Comparison of ENCODE assay signal across 10 mouse cellular contexts in the genomic region with DNA sequence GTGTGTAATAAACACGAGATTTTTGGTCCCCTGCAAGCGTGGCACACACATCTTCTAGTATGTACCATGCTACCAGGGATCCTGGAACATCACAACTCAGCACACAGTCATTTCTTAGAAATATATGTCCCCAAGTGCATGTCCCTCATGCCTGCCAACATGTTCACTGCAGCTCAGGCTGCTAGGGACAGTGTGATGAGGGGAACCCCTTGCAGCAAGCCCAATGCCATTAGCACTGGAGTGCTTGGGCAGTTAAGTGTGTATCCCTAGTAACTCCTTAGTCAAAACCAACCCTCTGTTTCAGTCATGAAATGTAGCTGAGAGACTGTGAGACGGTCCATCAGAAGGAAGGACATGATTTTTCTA.
DNase-seq lines count a peak whose midpoint lies in the region; ATAC-seq and TF ChIP-seq lines count a peak whose summit lies in the region.
"Had no signal": no experiment of that assay in that cellular context is flagged by ENCODE, and none has a peak within 500 bp of the region (broad histone marks: within the 10 kb centered on the region; RNA-seq: fewer than 3 reads in every experiment).

No protein-coding gene starts in this region.

- no peak for TF ChIP-seq POLR2A in limb, embryonic 14.5 days (IDR thresholded peaks at IDR 0.05; ENCODE audit: borderline replicate concordance, extremely low read depth, insufficient read depth, insufficient read length)

- H3K9me3 ChIP-seq in heart, embryonic 12.5 days (replicated peaks) = 0 out of 2 replicates have a peak, but pooled peaks cover 5% of the 10 kb centered on the region
- no peaks in the 10 kb centered on the region for H3K9me3 ChIP-seq in stomach, embryonic 14.5 days (ENCODE audit: control insufficient read depth, low read depth, low read length)
- H3K9me3 ChIP-seq in stomach, postnatal 0 days (ENCODE audit: control insufficient read depth, low read length) = no peaks in the 10 kb centered on the region
- H3K9me3 ChIP-seq in limb, embryonic 14.5 days (ENCODE audit: control insufficient read depth, low read length) = no peaks in the 10 kb centered on the region

- ATAC-seq in heart, embryonic 12.5 days (ENCODE audit: insufficient number of reproducible peaks, low FRiP score) = no peak
- no peak for ATAC-seq in stomach, embryonic 14.5 days (ENCODE audit: insufficient number of reproducible peaks, insufficient read depth, low FRiP score, low read depth)
- no peak for ATAC-seq in stomach, postnatal 0 days (ENCODE audit: low FRiP score, low TSS enrichment)
- ATAC-seq in limb, embryonic 14.5 days (ENCODE audit: low FRiP score, low read depth) = no peak
- no peak for ATAC-seq in erythroblast, adult 5-6 weeks (replicated peaks; ENCODE audit: low FRiP score, poor library complexity, severe bottlenecking)

- peak overlapping the region; percentile 65 for H3K4me2 ChIP-seq in heart, embryonic 12.5 days
- H3K4me2 ChIP-seq in stomach, embryonic 14.5 days (replicated peaks; ENCODE audit: low read depth, low read length) = peak overlapping the region; percentile 44
- H3K4me2 ChIP-seq in stomach, postnatal 0 days (replicated peaks; ENCODE audit: low read depth) = no peak overlapping the region
- peak overlapping the region; percentile 52 for H3K4me2 ChIP-seq in limb, embryonic 14.5 days (replicated peaks; ENCODE audit: low read depth, low read length, severe bottlenecking)

- H3K9ac ChIP-seq in heart, embryonic 12.5 days = no peak overlapping the region
- no peak overlapping the region for H3K9ac ChIP-seq in stomach, embryonic 14.5 days (replicated peaks; ENCODE audit: low read depth, low read length)
- H3K9ac ChIP-seq in stomach, postnatal 0 days (ENCODE audit: low read length) = no peak overlapping the region
- no peak overlapping the region for H3K9ac ChIP-seq in limb, embryonic 14.5 days (ENCODE audit: low read depth, low read length, severe bottlenecking)

- intact Hi-C loops in heart, postnatal 36 days (cut with DNase I) = no loop called here
- intact Hi-C loops in left cerebral cortex, postnatal 25 days (cut with DNase I) = loop anchor here (5.0 kb wide), 1 partner anchor 169 kb away; the partner anchor contains the start of gene Dll1

- TF ChIP-seq EP300 in stomach, postnatal 0 days (optimal IDR thresholded peaks at IDR 0.05) = no peak

- peaks cover 7% of the 10 kb centered on the region; the same call in 1 of the 2 replicates for H3K27me3 ChIP-seq in heart, embryonic 12.5 days (replicated peaks)
- no peaks in the 10 kb centered on the region for H3K27me3 ChIP-seq in stomach, embryonic 14.5 days (ENCODE audit: control insufficient read depth, insufficient read depth, low read length)
- no peaks in the 10 kb centered on the region for H3K27me3 ChIP-seq in stomach, postnatal 0 days (ENCODE audit: control insufficient read depth, insufficient read depth, low read length)
- H3K27me3 ChIP-seq in limb, embryonic 14.5 days (ENCODE audit: control insufficient read depth, insufficient read depth, low read length) = no peaks in the 10 kb centered on the region

- peak overlapping the region; percentile 35 for H3K4me3 ChIP-seq in heart, embryonic 12.5 days
- H3K4me3 ChIP-seq in stomach, embryonic 14.5 days (ENCODE audit: low read depth, low read length) = no peak overlapping the region
- no peak overlapping the region for H3K4me3 ChIP-seq in stomach, postnatal 0 days (ENCODE audit: low read depth, low read length)
- H3K4me3 ChIP-seq in limb, embryonic 14.5 days (replicated peaks; ENCODE audit: low read length) = no peak overlapping the region
- H3K4me3 ChIP-seq: myocyte had no signal

- no peaks in the 10 kb centered on the region for H3K36me3 ChIP-seq in heart, embryonic 12.5 days
- no peaks in the 10 kb centered on the region for H3K36me3 ChIP-seq in stomach, embryonic 14.5 days (ENCODE audit: control insufficient read depth, insufficient read depth, low read length)
- H3K36me3 ChIP-seq in stomach, postnatal 0 days (ENCODE audit: control insufficient read depth, insufficient read depth, low read length) = no peaks in the 10 kb centered on the region
- no peaks in the 10 kb centered on the region for H3K36me3 ChIP-seq in limb, embryonic 14.5 days (ENCODE audit: control insufficient read depth, insufficient read depth, low read length)

- DNase-seq in heart, postnatal 36 days = no peak
- no peak for DNase-seq in stomach, postnatal 0 days (ENCODE audit: low spot score)
- no peak for DNase-seq in limb, embryonic 14.5 days (ENCODE audit: low spot score)
- no peak for DNase-seq in layer of hippocampus, adult 9-10 months (ENCODE audit: low spot score)
- no peak for DNase-seq in left cerebral cortex, postnatal 25 days (ENCODE audit: low spot score in 2 of 2)
- DNase-seq: gastrocnemius, postnatal 25 days had no signal

- WGBS in heart, embryonic 12.5 days = 47% methylated on average over 3 of the region's 3 CpGs
- 56% methylated on average over 3 of the region's 3 CpGs for WGBS in stomach, embryonic 14.5 days
- WGBS in stomach, postnatal 0 days = 56% methylated on average over 3 of the region's 3 CpGs
- 47% methylated on average over 3 of the region's 3 CpGs for WGBS in limb, embryonic 14.5 days

- H3K4me1 ChIP-seq in heart, embryonic 12.5 days (replicated peaks) = peaks cover 38% of the 10 kb centered on the region
- H3K4me1 ChIP-seq in stomach, embryonic 14.5 days (ENCODE audit: control insufficient read depth, insufficient read depth, low read length) = peaks cover 10% of the 10 kb centered on the region
- no peaks in the 10 kb centered on the region; the same call in 1 of the 2 replicates for H3K4me1 ChIP-seq in stomach, postnatal 0 days (replicated peaks; ENCODE audit: control insufficient read depth, insufficient read depth)
- H3K4me1 ChIP-seq in limb, embryonic 14.5 days (ENCODE audit: control insufficient read depth, insufficient read depth, low read length) = peaks cover 13% of the 10 kb centered on the region; the same call in 1 of the 2 replicates

- TF ChIP-seq CTCF in stomach, postnatal 0 days (IDR thresholded peaks at IDR 0.05; ENCODE audit: low read depth) = no peak

- H3K27ac ChIP-seq in heart, embryonic 12.5 days (ENCODE audit: poor library complexity, severe bottlenecking) = no peak overlapping the region
- no peak overlapping the region for H3K27ac ChIP-seq in stomach, embryonic 14.5 days (ENCODE audit: low read length)
- no peak overlapping the region for H3K27ac ChIP-seq in stomach, postnatal 0 days (replicated peaks)
- no peak overlapping the region for H3K27ac ChIP-seq in limb, embryonic 14.5 days (replicated peaks; ENCODE audit: low read depth, low read length)
